Mouse (Mus musculus) heart, embryonic 14.5 days (tissue): ENCODE results near the gene Zfp174. TPM values are rescaled to one million over a fixed set of nuclear protein-coding genes. Genes with fewer than 3 reads are reported as not detected.

Experiments
- ATAC-seq: fragments of 200-750 bp; cut with Nextera tagmentation; 2 replicates; pipeline ENCODE4 v1.8.0; 2017; ENCODE audit warnings: low read depth, moderate TSS enrichment; ENCODE audit not compliant: insufficient number of reproducible peaks, insufficient read depth, low FRiP score
- H3K27ac ChIP-seq, 2 experiments: fragments of 200-500 bp in 1 of 2; fragments of 300-500 bp in 1 of 2; sonication (generic) in 1 of 2; replicated peaks in 1 of 2; 2 replicates each; pipeline ENCODE4 v1.5.1; 2012 to 2014; ENCODE audit warnings: low read depth in 2 of 2, low read length in 2 of 2, control low read depth in 1 of 2, mild to moderate bottlenecking in 1 of 2, mixed read lengths in 1 of 2; ENCODE audit not compliant: control insufficient read depth in 1 of 2, insufficient read depth in 1 of 2
- H3K27me3 ChIP-seq: fragments of 300-500 bp; sonication (generic); 2 replicates; pipeline ENCODE4 v1.6.1; 2014; ENCODE audit warnings: mild to moderate bottlenecking, low read length, control low read depth; ENCODE audit not compliant: control insufficient read depth, insufficient read depth
- H3K36me3 ChIP-seq: fragments of 300-500 bp; sonication (generic); 2 replicates; pipeline ENCODE4 v1.6.1; 2014; ENCODE audit warnings: mild to moderate bottlenecking, control low read depth, low read length, mixed read lengths; ENCODE audit not compliant: control insufficient read depth, insufficient read depth
- H3K4me1 ChIP-seq, 2 experiments: fragments of 200-500 bp in 1 of 2; fragments of 300-500 bp in 1 of 2; sonication (generic) in 1 of 2; 2 replicates each; pipeline ENCODE4 v1.6.1; 2012 to 2014; ENCODE audit warnings: low read length in 2 of 2, control low read depth in 1 of 2, mixed read lengths in 1 of 2; ENCODE audit not compliant: control insufficient read depth in 2 of 2, insufficient read depth in 2 of 2
- H3K4me2 ChIP-seq: fragments of 300-500 bp; sonication (generic); 2 replicates; pipeline ENCODE4 v1.6.1; 2014; ENCODE audit warnings: mild to moderate bottlenecking, low read length
- H3K4me3 ChIP-seq, 2 experiments: fragments of 200-500 bp in 1 of 2; fragments of 300-500 bp in 1 of 2; sonication (generic) in 1 of 2; 2 replicates each; pipeline ENCODE4 v1.5.1; 2012 to 2014; ENCODE audit warnings: low read length in 2 of 2, mild to moderate bottlenecking in 2 of 2, control low read depth in 1 of 2, low read depth in 1 of 2, moderate library complexity in 1 of 2; ENCODE audit not compliant: control insufficient read depth in 1 of 2, insufficient read depth in 1 of 2
- H3K9ac ChIP-seq: fragments of 300-500 bp; sonication (generic); 2 replicates; pipeline ENCODE4 v1.6.1; 2014; ENCODE audit warnings: mild to moderate bottlenecking, low read length
- H3K9me3 ChIP-seq: fragments of 300-500 bp; sonication (generic); 2 replicates; pipeline ENCODE4 v1.6.1; 2016; ENCODE audit warnings: low read length, control low read depth; ENCODE audit not compliant: control insufficient read depth
- WGBS: fragments of 180-500 bp; shearing (Covaris S2); extraction: QIAGEN DNeasy Blood & Tissue Kit; methylation state at CpG from one replicate; pipeline ENCODE4 v1.1.7; 2014; 5-methylcytosine and 5-hydroxymethylcytosine counted together
- polyA plus RNA-seq: library from polyadenylated mRNA; unstranded; fragments of >200 nt; fragmentation: Nextera tagmentation; extraction: Ambion mirVana; gene quantifications from 2 replicates; pipeline ENCODE4 v1.2.1, GENCODE M21; 2014

The Zfp174 gene
- polyA plus RNA-seq, 1 experiment from 2014 or later, result 1.1 TPM

DNA sequence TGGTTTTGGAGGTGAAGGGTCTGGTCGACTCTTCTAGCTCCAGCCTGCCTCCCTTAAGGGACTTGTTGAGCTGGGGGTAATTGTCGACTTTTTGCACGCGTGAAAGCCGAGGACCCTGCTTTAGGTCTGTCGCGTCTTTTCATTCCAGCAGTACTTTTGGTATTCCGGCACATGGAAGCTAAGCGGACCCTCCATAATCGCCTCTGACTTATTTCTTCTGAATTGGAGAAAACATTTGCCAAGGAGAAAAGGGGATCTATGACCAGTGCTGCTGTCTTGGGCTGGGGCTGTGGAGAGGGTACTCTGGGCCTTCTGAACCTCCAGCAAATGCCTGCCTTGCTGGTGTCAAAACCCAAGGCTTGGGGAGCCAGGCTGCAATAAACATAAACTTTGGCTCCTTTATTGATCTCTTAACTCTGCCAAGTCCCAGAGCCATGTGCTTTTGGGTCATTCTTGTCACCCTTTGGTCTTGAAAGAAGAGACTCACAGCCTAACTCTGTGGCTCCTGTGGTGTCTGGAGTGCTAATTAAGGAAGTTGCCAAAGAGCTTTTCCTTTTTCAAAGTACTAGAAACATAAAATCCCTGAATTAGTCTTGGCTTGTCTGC, 38.1 kb downstream of the Zfp174 start:
- WGBS, result 2% methylated on average over 10 of the region's 10 CpGs
- Histone ChIP-seq H3K4me3 (peak overlapping the region; percentile 84 to 90), H3K36me3 (peaks cover 15% of the 10 kb centered on the region; the same call in 1 of the 2 replicates), H3K4me1 (peaks cover 3 to 11% of the 10 kb centered on the region in 2 experiments; a peak in 3 of 4 replicates), H3K9me3 (no peaks in the 10 kb centered on the region), H3K27me3 (no peaks in the 10 kb centered on the region), H3K9ac (peak overlapping the region; percentile 92), H3K4me2 (peak overlapping the region; percentile 78), H3K27ac (peak overlapping the region; percentile 66 to 93)
- no peak for ATAC-seq

DNA sequence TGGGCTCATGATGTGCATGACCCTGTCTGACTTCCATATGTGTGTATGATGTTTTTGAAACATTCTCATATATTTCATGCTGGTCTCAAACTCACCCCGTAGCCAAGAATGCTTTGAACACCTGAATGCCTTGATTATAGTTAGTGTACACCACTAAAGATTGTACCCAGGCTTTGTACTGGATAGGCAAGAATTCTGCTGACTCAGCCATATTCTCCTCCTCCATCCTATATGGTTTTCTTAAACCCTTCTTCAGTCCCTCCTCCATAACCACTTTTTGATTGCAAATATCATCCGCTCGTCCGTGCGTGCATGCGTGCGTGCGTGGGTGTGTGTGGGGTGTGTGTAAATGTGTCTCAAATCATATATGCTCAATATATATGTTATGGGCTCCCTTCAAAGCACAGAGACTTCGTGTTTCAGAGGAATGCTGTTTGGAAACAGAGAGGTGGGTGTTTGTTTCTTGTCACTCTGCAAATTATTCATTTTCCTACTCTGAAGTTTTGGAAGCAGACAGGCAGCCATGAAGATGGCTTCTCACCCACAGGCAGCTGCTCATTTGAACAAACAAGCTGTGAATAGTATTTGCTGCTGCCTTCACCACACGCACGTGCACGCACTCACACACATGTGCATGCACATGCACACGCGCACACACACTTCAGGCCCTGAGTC, 44.7 kb downstream of the Zfp174 start:
- H3K9ac ChIP-seq, result no peak overlapping the region
- no peak for ATAC-seq
- H3K27me3 ChIP-seq, result no peaks in the 10 kb centered on the region
- peaks cover 14% of the 10 kb centered on the region; the same call in 1 of the 2 replicates for H3K36me3 ChIP-seq
- H3K4me2 ChIP-seq, result no peak overlapping the region
- H3K4me3 ChIP-seq, result no peak overlapping the region
- no peak overlapping the region for H3K27ac ChIP-seq
- peaks cover 10 to 11% of the 10 kb centered on the region in 2 experiments for H3K4me1 ChIP-seq
- no peaks in the 10 kb centered on the region for H3K9me3 ChIP-seq
- WGBS, result 93% methylated on average over 14 of the region's 14 CpGs

DNA sequence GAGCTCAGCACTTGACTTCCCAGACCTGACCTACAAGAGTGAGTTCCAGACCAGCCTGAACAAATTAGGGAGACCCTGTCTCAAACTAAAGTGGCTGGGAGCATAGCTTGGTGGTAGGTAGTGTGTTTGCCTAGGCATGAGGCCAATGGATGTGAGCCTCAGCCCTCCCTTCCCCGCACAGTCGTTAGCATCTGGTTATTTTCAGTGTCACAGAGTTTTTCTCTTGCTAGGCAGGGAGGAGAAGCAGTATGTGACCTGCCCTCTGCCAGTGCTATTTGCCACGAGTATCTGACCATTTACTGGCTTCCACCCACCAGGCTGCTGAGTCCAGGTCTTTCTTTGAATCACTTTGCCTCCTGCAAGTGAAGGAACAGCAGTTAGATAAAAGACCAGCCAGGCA, 46.7 kb downstream of the Zfp174 start:
- no peaks in the 10 kb centered on the region for H3K27me3 ChIP-seq
- no peak overlapping the region for H3K4me3 ChIP-seq
- WGBS, result 25% methylated on average over 3 of the region's 3 CpGs
- peaks cover 10 to 11% of the 10 kb centered on the region in 2 experiments for H3K4me1 ChIP-seq
- ATAC-seq, result peak; percentile 56
- H3K36me3 ChIP-seq, result peaks cover 34% of the 10 kb centered on the region
- peak overlapping the region; percentile 55 to 82 for H3K27ac ChIP-seq
- no peaks in the 10 kb centered on the region for H3K9me3 ChIP-seq
- no peak overlapping the region for H3K9ac ChIP-seq
- no peak overlapping the region for H3K4me2 ChIP-seq

DNA sequence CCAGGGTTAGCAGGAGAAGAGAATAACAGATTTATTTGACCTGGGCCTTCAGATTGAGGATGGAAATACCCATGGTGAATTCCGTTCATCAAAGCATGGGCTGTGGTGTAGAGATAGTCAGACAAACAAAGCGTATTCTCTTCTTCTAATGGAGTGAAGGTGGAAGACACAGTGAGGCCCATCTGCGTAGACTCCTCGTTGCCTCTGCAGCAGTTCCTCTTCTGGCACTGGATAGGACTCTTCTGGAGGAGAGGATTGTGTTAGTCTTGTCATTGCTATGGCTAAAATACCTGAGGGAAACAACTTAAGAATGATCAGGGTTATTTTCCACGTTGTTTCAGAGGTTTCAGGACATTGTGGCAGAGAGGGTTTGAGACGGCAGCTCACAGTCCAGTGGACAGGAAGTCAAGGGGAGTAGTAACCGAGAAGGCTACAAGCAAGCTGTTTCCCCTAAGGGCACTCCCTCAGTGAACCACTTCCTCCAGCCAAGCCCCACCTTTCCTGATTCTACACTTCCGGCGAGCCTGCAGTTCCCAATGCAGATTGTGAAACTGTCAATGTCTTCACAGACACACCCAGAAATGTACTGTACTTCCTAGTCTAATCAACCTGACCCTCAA, 48.2 kb downstream of the Zfp174 start:
- H3K4me2 ChIP-seq, result peak overlapping the region; percentile 21; the same call in 1 of the 2 replicates
- H3K27ac ChIP-seq, result peak overlapping the region; percentile 80 to 82
- H3K27me3 ChIP-seq, result no peaks in the 10 kb centered on the region
- H3K9ac ChIP-seq, result 0 out of 2 replicates have a peak overlapping the region, but pooled peaks have one; percentile 21
- peaks cover 49% of the 10 kb centered on the region for H3K36me3 ChIP-seq
- no peak overlapping the region for H3K4me3 ChIP-seq
- no peaks in the 10 kb centered on the region for H3K9me3 ChIP-seq
- peaks cover 10 to 11% of the 10 kb centered on the region in 2 experiments for H3K4me1 ChIP-seq
- ATAC-seq, result no peak
- 67% methylated on average over 9 of the region's 9 CpGs for WGBS

DNA sequence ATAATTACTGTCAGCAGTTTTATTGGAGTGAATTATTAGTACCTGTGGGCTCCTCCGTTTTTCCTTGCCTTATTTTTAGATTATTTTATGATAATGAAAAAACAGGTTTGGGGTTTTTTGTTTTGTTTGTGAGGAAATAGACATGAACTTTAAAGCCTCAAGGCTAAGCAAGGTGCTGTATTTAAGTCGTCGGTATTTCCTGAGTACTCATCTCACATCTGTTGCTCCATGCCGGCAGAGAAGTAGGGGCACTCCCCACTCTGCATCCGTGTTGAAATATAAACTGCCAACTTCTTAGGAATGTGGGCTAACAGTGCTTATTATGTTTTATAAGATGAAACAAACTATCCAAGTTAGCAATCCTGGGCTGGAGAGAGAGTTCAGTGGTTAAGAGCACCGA, 49.0 kb downstream of the Zfp174 start:
- Histone ChIP-seq H3K27me3 (no peaks in the 10 kb centered on the region), H3K9me3 (no peaks in the 10 kb centered on the region), H3K4me3 (no peak overlapping the region), H3K4me2 (no peak overlapping the region), H3K27ac (no peak overlapping the region), H3K9ac (no peak overlapping the region), H3K4me1 (peaks cover 10 to 11% of the 10 kb centered on the region in 2 experiments), H3K36me3 (peaks cover 57% of the 10 kb centered on the region)
- no peak for ATAC-seq
- WGBS, result 79% methylated on average over 6 of the region's 6 CpGs

DNA sequence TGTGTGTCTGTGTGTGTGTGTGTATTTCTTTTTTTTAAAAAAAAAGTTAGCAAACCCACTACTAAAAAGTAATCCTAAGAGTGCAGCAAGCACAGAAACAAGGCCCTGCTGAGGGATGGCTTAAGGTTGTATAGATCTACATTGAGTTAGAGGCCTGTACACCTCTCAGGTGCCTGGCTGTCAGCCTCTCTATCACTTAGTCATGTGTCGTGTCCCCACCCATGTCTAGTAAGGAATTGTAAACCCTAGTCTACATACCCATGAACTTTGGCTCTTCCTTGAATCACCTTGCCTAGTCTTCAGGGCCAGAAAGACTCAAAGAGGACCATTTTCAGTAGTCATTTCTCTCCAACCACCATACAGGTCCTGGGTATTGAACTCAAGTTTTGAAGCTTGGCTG, 49.5 kb downstream of the Zfp174 start:
- Histone ChIP-seq H3K36me3 (peaks cover 62% of the 10 kb centered on the region), H3K9me3 (no peaks in the 10 kb centered on the region), H3K4me2 (no peak overlapping the region), H3K4me3 (no peak overlapping the region), H3K9ac (no peak overlapping the region), H3K4me1 (peaks cover 10 to 11% of the 10 kb centered on the region in 2 experiments), H3K27me3 (no peaks in the 10 kb centered on the region), H3K27ac (no peak overlapping the region)
- 84% methylated on average over 1 of the region's 1 CpGs for WGBS
- no peak for ATAC-seq

DNA sequence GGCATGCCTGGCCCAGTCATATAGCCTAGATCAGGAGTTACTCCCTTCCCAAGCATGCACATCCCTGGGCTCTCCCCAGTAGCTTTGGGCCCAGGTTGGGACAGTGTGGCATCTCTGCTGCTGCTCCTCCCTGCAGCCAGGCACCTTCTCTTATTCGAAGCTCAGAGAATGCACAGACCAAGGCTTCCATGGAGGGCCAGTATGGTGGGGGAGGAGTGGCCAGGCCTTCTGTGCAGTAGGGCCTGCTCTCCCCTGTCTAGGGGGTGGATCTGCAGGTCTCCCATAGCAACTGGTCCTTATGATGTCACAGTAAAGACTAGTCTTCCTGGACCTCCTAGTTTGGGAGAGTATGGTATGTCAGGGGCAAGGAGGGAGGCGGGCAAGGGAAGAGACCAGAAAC, 60.4 kb downstream of the Zfp174 start:
- Histone ChIP-seq H3K4me2 (no peak overlapping the region), H3K27me3 (no peaks in the 10 kb centered on the region), H3K4me3 (no peak overlapping the region), H3K9me3 (no peaks in the 10 kb centered on the region), H3K4me1 (peaks cover 0 to 5% of the 10 kb centered on the region in 2 experiments; a peak in 2 of 4 replicates), H3K36me3 (peaks cover 48% of the 10 kb centered on the region), H3K9ac (no peak overlapping the region), H3K27ac (no peak overlapping the region)
- ATAC-seq, result no peak
- WGBS, result 59% methylated on average over 2 of the region's 2 CpGs
